Mouse (Mus musculus) heart, postnatal 25 days (tissue): ENCODE data around the gene Ap1m2. TPM values are rescaled to one million over a fixed set of nuclear protein-coding genes. Genes with fewer than 3 reads are reported as not detected.
A peak's percentile ranks its signal among the peaks of the same experiment; 100 is the strongest.
"Not testable (repeated sequence)": the region's sequence is repeated elsewhere in the genome, so short reads cannot be mapped to it uniquely, and the experiment has no call there.

ENCODE experiments used
- DNase-seq: peaks from one replicate; pipeline ENCODE4 v3.0.0; 2022; ENCODE audit warnings: low spot score
- intact Hi-C: fragments of 180-260 bp; cut with DNase I; formaldehyde crosslinking; loops from one replicate; pipeline ENCODE4 v1.15.1; 2025
- total RNA-seq, 2 experiments: library from RNA; stranded (reverse); gene quantifications; 2 replicates each; pipeline ENCODE4 v1.2.3; 2021

Gene Ap1m2
- total RNA-seq, 2 experiments from 2014 or later: not detected

DNA sequence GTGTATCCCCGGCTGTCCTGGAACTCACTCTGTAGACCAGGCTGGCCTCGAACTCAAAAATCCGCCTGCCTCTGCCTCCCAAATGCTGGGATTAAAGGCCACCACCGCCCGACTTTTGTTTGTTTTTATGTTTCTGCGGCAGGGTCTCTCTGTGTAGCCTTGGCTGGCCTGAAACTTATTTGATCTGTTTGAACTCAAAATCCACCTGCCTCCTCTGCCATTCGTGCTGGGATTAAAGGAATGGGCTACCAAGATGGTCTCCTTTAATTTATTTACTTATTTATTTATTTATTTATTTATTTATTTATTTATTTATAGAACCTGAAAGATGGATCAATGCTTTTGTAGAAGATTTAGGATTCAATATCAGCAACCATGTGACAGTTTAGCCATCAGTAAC is 20.3 kb downstream of the Ap1m2 start:
- intact Hi-C loops: loop anchor here (5.0 kb wide), 1 partner anchor 50 kb away; no protein-coding TSS in a partner anchor
- not testable (repeated sequence) for DNase-seq

GRCm38 (mm10) chr9:21291022-21291787 is 20.9 kb downstream of the Ap1m2 start, which contains the start of gene Cdkn2d:
TSS of gene Cdkn2d (minus strand) at chr9:21291407.
- DNase-seq: peak; percentile 100
- intact Hi-C loops: loop anchor here (5.0 kb wide), 1 partner anchor 49 kb away; no protein-coding TSS in a partner anchor

DNA sequence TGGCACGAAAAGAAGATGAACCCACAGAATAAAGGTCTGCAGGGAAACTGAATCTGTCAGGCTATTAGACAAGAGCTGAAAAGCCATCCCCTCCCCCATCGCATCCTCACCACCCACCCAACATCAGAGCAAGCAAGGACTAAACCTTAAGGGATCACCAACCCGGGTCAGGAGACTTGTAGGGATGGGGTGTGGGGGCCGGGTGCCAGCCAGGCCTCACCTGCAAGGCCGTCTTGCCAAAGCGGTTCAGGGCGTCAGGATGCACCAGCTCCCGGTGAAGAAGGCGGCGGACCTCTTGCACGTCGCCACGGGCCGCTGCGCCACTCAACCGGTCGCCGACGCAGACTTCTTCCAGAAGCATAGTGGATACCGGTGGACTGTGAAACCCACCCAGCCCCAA is 21.5 kb downstream of the Ap1m2 start:
- no peak for DNase-seq
- intact Hi-C loops: loop anchor here (5.0 kb wide), 1 partner anchor 48 kb away; no protein-coding TSS in a partner anchor

DNA sequence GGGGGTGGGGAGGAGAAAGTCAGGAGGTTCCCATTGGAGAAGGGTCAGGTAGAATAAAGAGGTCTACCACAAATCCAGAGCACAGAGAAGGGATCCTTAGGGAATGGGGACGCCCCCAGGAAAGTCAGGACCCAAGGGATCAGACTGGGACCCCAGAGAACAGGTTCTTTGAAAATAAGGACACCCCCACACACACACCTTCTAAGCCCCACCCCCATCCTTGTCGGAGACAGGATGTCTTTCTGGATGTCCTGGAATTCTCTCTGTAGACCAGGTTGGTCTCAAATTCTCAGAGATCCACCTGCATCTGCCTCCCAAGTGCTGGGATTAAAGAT is 22.8 kb downstream of the Ap1m2 start:
- intact Hi-C loops: no loop called here
- DNase-seq: no peak

DNA sequence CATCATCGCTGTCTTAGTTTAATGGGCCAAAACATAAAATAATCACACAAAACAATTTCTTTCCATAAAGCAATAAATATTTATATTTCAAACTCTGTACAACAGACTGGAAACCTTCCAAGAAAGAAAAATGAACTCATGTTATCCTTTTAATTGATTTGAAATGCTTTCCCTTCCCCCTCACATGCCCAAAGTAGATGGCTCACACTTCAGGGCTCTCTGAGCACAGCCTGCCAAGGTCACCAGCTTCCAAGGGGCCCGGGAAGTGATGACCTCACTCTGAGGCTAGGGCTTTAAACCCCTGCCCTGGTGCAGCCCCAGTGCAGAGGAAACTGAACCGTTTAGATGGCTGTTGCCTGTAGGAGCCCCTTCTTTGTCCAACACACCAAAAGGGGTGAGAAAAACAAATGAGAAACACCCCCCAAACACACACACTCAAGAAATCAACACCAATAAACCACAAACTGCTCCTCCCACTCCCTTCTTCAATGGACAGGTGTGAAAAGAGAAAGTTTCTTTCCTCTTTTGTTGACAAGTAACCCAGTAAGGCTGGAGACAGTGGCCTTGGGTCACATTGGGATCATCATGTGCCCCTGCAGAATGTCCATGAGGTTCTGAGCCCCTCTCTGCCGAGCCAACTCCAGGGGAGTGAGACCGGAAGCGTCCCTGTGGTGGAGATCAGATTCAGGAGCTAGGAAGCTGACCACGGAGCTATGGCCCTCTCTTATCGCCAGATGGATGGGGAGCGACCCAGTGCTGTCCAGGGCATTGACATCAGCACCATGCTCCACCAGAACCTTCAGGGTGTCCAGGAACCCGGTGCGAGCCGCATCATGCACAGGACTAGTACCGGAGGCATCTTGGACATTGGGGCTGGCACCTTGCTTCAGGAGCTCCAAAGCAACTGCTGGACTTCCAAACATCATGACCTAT is 23.5 kb downstream of the Ap1m2 start:
- intact Hi-C loops: no loop called here
- no peak for DNase-seq

GRCm38 (mm10) chr9:21287571-21288402 is 24.4 kb downstream of the Ap1m2 start, which contains the start of gene Kri1:
TSS of gene Kri1 (minus strand) at chr9:21287969.
- peak; percentile 98 for DNase-seq
- intact Hi-C loops: loop anchor here (2.0 kb wide), 1 partner anchor 23 kb away; the partner anchor contains the start of gene Atg4d

- intact Hi-C loops: loop anchor here (2.0 kb wide), 1 partner anchor 22 kb away; the partner anchor contains the start of gene Atg4d
- DNase-seq: no peak
Observed at GRCm38 (mm10) chr9:21286753-21287152, 25.4 kb downstream of the Ap1m2 start.

GRCm38 (mm10) chr9:21283994-21284393 is 28.1 kb downstream of the Ap1m2 start:
- intact Hi-C loops: no loop called here
- no peak for DNase-seq

GRCm38 (mm10) chr9:21283591-21283990 is 28.5 kb downstream of the Ap1m2 start:
- intact Hi-C loops: no loop called here
- DNase-seq: no peak

DNA sequence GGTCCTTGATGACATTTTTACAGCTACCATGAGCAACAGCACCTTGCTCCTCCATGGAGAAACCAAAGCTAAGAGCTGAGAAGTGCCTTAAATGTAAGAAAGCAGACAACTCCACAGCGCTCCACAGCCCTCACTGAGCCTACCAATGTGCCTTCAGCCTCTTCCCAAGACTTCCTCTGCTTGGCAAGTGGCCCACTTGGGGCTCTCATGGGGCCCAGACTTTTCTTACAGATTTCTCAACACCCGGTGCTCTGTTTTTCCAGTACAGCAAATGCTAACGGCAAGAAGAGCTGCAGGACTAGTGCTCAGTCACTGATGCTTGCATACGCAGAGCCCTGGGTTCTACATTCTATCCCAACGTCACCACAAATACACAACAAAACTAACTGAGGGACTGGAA is 34.4 kb downstream of the Ap1m2 start:
- intact Hi-C loops: no loop called here
- no peak for DNase-seq

DNA sequence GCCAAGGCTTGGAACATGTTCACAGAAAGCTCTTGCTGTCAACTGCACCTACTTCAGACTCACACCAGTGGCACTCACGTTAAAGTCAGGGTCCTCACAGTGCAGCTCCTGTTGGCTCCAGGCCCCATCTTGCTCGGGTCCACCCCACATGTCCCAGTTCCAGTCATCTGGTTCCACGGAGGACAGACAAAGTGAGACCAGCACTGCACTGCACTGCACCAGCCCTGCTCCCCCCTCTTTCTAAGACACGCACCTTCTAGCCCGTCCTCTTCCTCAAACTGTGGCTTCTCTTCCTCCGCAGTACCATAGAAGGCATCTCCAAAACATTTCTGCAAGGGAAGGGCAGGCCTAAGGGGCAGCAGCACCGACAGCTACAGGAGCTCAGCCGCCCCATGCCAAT is 35.8 kb downstream of the Ap1m2 start:
- intact Hi-C loops: no loop called here

DNA sequence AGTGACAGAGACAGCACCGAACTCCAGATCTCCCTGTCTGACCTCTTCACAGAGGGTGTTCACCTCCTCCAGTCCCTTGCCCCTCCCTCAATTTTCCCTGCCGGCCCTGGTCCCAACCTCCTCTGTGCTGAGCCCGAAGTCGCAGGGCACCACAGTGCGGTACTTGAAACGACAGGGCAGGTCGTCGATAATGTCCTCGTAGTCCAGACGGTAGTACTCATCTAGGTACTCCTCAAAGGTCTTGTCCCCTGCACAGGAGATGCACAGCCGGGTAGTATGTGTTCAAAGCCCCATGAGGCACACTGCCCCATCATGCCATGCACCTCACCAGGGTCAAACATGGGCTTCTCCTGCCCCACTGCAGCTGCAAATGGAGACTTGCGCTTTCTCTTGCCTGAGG is 36.4 kb downstream of the Ap1m2 start:
- intact Hi-C loops: no loop called here
- DNase-seq: no peak

More for the DNA sequence above, 35.8 kb downstream of the Ap1m2 start:
- DNase-seq: no peak

- no peak for DNase-seq
- intact Hi-C loops: no loop called here
Observed at GRCm38 (mm10) chr9:21275013-21275710, 37.0 kb downstream of the Ap1m2 start.

GRCm38 (mm10) chr9:21274336-21274735 is 37.8 kb downstream of the Ap1m2 start:
- intact Hi-C loops: no loop called here
- no peak for DNase-seq

- intact Hi-C loops: no loop called here
- DNase-seq: no peak
Observed at GRCm38 (mm10) chr9:21273520-21274228, 38.5 kb downstream of the Ap1m2 start.

DNA sequence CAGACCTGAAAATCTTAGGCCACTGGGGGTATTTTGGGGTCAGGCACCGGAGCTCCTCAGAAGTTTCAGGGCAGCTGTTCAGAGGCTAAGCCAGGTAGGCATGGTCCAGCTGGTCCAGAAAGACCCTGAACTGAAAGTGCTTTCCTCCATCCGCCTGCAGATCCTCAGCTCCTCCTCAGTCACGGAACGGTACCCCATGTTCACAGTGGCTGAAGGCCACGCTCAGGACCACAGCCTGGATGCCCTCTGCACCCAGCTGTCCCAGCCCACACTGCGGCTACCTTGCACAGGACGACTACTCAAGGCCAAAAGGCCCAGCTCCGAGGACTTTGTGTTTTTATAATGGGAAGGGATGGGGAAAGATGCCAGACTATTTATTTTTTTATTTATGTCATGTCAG is 39.0 kb downstream of the Ap1m2 start:
- no peak for DNase-seq
- intact Hi-C loops: no loop called here

DNA sequence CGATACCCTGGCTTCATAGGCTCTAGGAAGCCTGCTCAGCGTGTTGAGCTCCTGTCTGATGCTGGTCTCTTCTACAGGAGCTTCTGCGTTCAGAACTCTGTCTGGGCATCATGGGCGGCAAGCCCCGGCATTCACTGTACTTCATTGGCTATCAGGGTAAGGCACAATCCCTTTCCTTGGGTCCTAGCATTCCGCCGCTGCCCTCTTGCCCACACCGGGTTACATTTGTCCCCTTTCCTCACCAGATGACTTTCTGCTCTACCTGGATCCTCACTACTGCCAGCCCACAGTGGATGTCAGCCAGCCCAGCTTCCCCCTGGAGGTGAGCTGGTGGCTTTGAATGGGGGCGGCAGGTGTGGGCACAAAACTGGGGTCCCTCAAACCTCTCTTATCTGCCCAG is 39.7 kb downstream of the Ap1m2 start:
- DNase-seq: no peak
- intact Hi-C loops: no loop called here

DNA sequence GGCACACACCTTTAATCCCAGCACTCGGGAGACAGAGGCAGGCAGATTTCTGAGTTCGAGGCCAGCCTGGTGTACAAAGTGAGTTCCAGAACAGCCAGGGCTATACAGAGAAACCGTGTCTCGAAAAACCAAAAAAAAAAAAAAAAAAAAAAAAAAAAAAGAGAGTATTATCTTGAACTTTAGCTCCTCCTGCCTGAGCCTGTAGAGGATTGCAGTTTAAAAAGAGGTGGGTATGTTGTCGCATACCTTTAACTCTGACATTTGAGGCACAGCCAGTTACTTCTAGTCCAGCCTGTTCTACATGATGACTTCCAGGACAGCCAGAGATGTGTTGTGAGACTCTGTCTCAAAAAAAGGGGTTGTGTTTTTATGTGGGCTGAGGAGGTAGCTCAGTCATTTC is 42.5 kb downstream of the Ap1m2 start:
- intact Hi-C loops: not testable (repeated sequence)

GRCm38 (mm10) chr9:21268305-21268704 is 43.8 kb downstream of the Ap1m2 start:
- intact Hi-C loops: no loop called here

More for the DNA sequence above, 42.5 kb downstream of the Ap1m2 start:
- not testable (repeated sequence) for DNase-seq

More at GRCm38 (mm10) chr9:21268305-21268704, 43.8 kb downstream of the Ap1m2 start:
- DNase-seq: no peak
